Mouse (Mus musculus): ENCODE measurements around the gene Ralbp1.

The Ralbp1 gene

DNA sequence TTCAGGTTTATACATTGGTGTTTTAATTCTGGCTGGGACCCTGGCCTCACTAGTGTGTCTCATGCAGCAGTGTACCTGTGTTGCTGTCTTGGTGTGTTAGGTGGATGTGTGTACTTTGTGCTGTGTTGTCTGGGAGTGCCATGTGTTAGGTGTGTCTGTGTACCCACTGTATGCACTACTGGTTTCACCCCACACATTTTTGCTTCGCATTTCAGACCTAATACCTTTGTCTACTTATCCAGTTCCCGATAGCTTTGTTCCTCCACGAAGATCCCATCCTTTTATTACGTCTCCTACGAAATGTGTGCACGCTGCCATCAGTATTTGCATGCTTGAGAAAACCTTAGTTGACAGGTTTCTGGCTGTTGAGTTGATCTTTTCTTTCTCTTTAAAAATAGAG is 85.1 kb downstream of the Ralbp1 start:
- in situ Hi-C loops (cut with MseI, MboI), result no loop called here

DNA sequence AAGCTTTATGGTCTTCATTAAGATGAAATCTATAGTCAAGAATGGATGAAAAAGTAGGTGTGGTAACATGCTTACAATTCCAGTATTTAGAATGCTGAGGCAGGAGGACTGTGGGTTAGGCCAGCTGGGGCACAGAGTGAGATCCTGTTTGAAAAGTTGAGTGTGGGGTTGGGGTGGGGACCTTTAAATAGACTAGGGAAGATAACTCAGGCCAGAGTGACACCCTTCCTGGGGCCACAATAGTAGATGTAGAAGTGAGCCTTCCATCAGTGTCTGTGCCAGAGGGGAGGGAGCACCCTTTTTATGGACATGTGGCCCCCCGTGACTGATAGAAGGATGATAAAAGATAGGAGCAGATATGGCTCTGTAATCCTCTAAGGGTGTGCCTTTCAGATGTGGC is 86.2 kb downstream of the Ralbp1 start:
- in situ Hi-C loops (cut with MseI, MboI), result no loop called here

DNA sequence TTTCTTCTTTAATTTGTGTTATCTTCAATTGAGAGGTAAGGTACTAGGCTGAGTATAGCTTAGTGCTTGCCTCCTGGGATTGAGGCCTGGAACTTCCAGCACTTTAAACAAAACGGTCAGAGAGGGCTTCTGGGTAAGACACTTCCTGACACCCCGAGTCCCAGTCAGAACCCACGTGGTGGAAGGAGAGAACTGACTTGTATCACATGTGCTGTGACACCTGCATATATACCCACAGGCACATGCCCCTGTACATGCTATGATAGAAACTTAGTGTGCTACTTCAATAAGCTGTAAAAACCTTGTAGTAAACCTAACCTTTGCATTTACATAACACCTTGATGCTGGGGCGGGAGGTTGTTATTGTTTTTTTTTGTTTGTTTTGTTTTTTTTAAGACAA is 87.2 kb downstream of the Ralbp1 start:
- in situ Hi-C loops (cut with MseI, MboI), result no loop called here

Data from mouse trophoblast stem cell (cell line).